Mouse (Mus musculus) left cerebral cortex, postnatal 36 days (tissue): ENCODE measurements at regions not wholly inside any gene's neighbourhood (a gene's known extent, or its start where the extent isn't known, plus 50 kb on each side); places are given as distances from the start of the nearest gene placed in this dataset.
A peak's percentile ranks its signal among the peaks of the same experiment; 100 is the strongest.

ENCODE experiments used
- DNase-seq, 2 experiments: peaks; one replicate each; pipeline ENCODE4 v3.0.0; 2021 to 2022; ENCODE audit warnings: low spot score in 2 of 2, mixed read lengths in 1 of 2
- intact Hi-C: fragments of 180-260 bp; cut with DNase I; formaldehyde crosslinking; loops from one replicate; pipeline ENCODE4 v1.15.1; 2025

- DNase-seq = no peak
- intact Hi-C loops = no loop called here
Observed at GRCm38 (mm10) chr4:131590136-131590535, 248.0 kb downstream of the Ptpru start.

- intact Hi-C loops = no loop called here
- no peak for DNase-seq
Observed at GRCm38 (mm10) chr4:131591456-131591855, 246.6 kb downstream of the Ptpru start.

GRCm38 (mm10) chr4:131597996-131598395 lies 240.1 kb downstream of the Ptpru start:
- intact Hi-C loops = no loop called here

GRCm38 (mm10) chr4:131614434-131614833 lies 223.7 kb downstream of the Ptpru start:
- no peak for DNase-seq
- intact Hi-C loops = no loop called here

More at GRCm38 (mm10) chr4:131597996-131598395, 240.1 kb downstream of the Ptpru start:
- DNase-seq = no peak

GRCm38 (mm10) chr4:131615587-131615986 lies 222.5 kb downstream of the Ptpru start:
- DNase-seq = no peak
- intact Hi-C loops = no loop called here

- no peak for DNase-seq
- intact Hi-C loops = no loop called here
Observed at GRCm38 (mm10) chr4:131638105-131638504, 200.0 kb downstream of the Ptpru start.

GRCm38 (mm10) chr4:131656034-131656433 lies 182.1 kb downstream of the Ptpru start:
- intact Hi-C loops = no loop called here
- DNase-seq = no peak

- intact Hi-C loops = no loop called here
- DNase-seq = no peak
Observed at GRCm38 (mm10) chr4:131657922-131658321, 180.2 kb downstream of the Ptpru start.

- DNase-seq = no peak
- intact Hi-C loops = no loop called here
Observed at GRCm38 (mm10) chr4:131660931-131661330, 177.2 kb downstream of the Ptpru start.

- no peak for DNase-seq
- intact Hi-C loops = no loop called here
Observed at GRCm38 (mm10) chr4:131671784-131672515, 166.1 kb downstream of the Ptpru start.

GRCm38 (mm10) chr4:131677966-131678365 lies 160.1 kb downstream of the Ptpru start:
- intact Hi-C loops = no loop called here
- no peak for DNase-seq

GRCm38 (mm10) chr4:131683176-131683575 lies 154.9 kb downstream of the Ptpru start:
- no peak for DNase-seq
- intact Hi-C loops = no loop called here

- intact Hi-C loops = no loop called here
- DNase-seq = no peak
Observed at GRCm38 (mm10) chr4:131685544-131685943, 152.5 kb downstream of the Ptpru start.

GRCm38 (mm10) chr4:131694232-131694631 lies 143.9 kb downstream of the Ptpru start:
- intact Hi-C loops = no loop called here

GRCm38 (mm10) chr4:131695941-131696912 lies 141.9 kb downstream of the Ptpru start:
- DNase-seq = peak; percentile 23 to 27
- intact Hi-C loops = no loop called here

More at GRCm38 (mm10) chr4:131694232-131694631, 143.9 kb downstream of the Ptpru start:
- no peak for DNase-seq
